8 mouse cellular contexts compared by ENCODE assay signal in genomic region chr5:148808426-148808825, GRCm38 (mm10).
A peak's percentile ranks its signal among the peaks of the same experiment; 100 is the strongest.
DNase-seq lines count a peak whose midpoint lies in the region; ATAC-seq and TF ChIP-seq lines count a peak whose summit lies in the region.

No protein-coding gene starts in this region.

- H3K36me3 ChIP-seq in forebrain, embryonic 15.5 days: no peaks in the 10 kb centered on the region
- H3K36me3 ChIP-seq in hindbrain, embryonic 13.5 days: no peaks in the 10 kb centered on the region

- no peak overlapping the region for H3K27ac ChIP-seq in forebrain, embryonic 15.5 days (replicated peaks)
- H3K27ac ChIP-seq in hindbrain, embryonic 13.5 days: no peak overlapping the region

- peaks cover 4% of the 10 kb centered on the region; the same call in 1 of the 2 replicates for H3K4me1 ChIP-seq in forebrain, embryonic 15.5 days
- H3K4me1 ChIP-seq in hindbrain, embryonic 13.5 days (replicated peaks): peaks cover 7% of the 10 kb centered on the region; the same call in 1 of the 2 replicates

- ATAC-seq in forebrain, embryonic 15.5 days (replicated peaks): peak; percentile 53; the same call in 1 of the 2 replicates
- peak; percentile 52; the same call in 1 of the 2 replicates for ATAC-seq in hindbrain, embryonic 13.5 days (ENCODE audit: low FRiP score)
- peak; percentile 18; the same call in 1 of the 2 replicates for ATAC-seq in megakaryocyte-erythroid progenitor cell, adult 5-6 weeks (replicated peaks; ENCODE audit: low FRiP score, low TSS enrichment, poor library complexity, severe bottlenecking)

- no peak overlapping the region for H3K4me2 ChIP-seq in forebrain, embryonic 15.5 days (replicated peaks)
- H3K4me2 ChIP-seq in hindbrain, embryonic 13.5 days: 0 out of 2 replicates have a peak overlapping the region, but pooled peaks have one; percentile 30

- no peaks in the 10 kb centered on the region for H3K27me3 ChIP-seq in forebrain, embryonic 15.5 days
- H3K27me3 ChIP-seq in hindbrain, embryonic 13.5 days: peaks cover 26% of the 10 kb centered on the region

- peak; percentile 49 to 78 for DNase-seq in adrenal gland, adult (ENCODE audit: inconsistent age in 2 of 2, low spot score in 1 of 2)
- DNase-seq in adrenal gland, adult 8-10 months: no peak
- DNase-seq in brain, embryonic 14.5 days (ENCODE audit: low read depth): peak; percentile 91
- peak; percentile 66 to 77 for DNase-seq in layer of hippocampus, postnatal 14 days (ENCODE audit: low spot score in 2 of 2)
- peak; percentile 85 for DNase-seq in right cerebral cortex, postnatal 4 days

- TF ChIP-seq POLR2A in brain, embryonic 14.5 days (IDR thresholded peaks at IDR 0.05; ENCODE audit: borderline replicate concordance, extremely low read depth, insufficient read depth, insufficient read length, poor library complexity, severe bottlenecking): no peak

- H3K4me3 ChIP-seq in forebrain, embryonic 15.5 days: no peak overlapping the region
- no peak overlapping the region for H3K4me3 ChIP-seq in hindbrain, embryonic 13.5 days

- no peaks in the 10 kb centered on the region for H3K9me3 ChIP-seq in forebrain, embryonic 15.5 days
- no peaks in the 10 kb centered on the region; the same call in 1 of the 2 replicates for H3K9me3 ChIP-seq in hindbrain, embryonic 13.5 days

- TF ChIP-seq CTCF in brain, embryonic 14.5 days (IDR thresholded peaks at IDR 0.05; ENCODE audit: borderline replicate concordance, extremely low read depth, insufficient read depth, insufficient read length): peak; percentile 77; the same call in 1 of the 2 replicates

- 3% methylated on average over 4 of the region's 4 CpGs for WGBS in forebrain, embryonic 15.5 days
- WGBS in hindbrain, embryonic 13.5 days: 1% methylated on average over 4 of the region's 4 CpGs

- no peak overlapping the region for H3K9ac ChIP-seq in forebrain, embryonic 15.5 days (replicated peaks)
- no peak overlapping the region for H3K9ac ChIP-seq in hindbrain, embryonic 13.5 days
